19 mouse cellular contexts compared by ENCODE assay signal in the genomic region with DNA sequence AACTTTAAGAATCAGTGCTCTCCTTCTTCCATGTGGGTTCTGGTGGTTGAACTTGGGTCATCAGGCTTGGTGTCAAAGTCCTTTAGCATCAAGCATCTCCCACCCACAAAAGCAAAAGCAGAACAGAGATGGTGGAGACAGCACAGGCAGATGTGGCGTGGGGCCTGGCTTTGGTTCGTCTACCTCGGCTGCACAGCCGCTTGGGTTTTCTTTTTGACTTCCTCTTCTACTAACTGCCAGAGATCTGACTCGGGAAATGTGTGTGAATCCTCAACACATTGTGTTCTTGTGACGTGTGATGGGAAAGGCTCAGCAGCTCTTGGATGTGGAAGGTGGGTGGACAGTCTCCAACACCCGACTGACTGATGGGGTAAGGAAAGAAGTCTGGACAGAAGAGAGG.
DNase-seq lines count a peak whose midpoint lies in the region; ATAC-seq lines count a peak whose summit lies in the region.
"Had no signal": no experiment of that assay in that cellular context is flagged by ENCODE, and none has a peak within 500 bp of the region (broad histone marks: within the 10 kb centered on the region; RNA-seq: fewer than 3 reads in every experiment).

No protein-coding gene starts in this region.

- ATAC-seq in heart, embryonic 11.5 days (replicated peaks; ENCODE audit: insufficient number of reproducible peaks, low FRiP score, low TSS enrichment) = no peak
- ATAC-seq in granulocyte monocyte progenitor cell, adult 5-6 weeks (replicated peaks; ENCODE audit: poor library complexity, severe bottlenecking) = peak; percentile 73
- ATAC-seq: forebrain, embryonic 15.5 days had no signal

- 76% methylated on average over 7 of the region's 7 CpGs for WGBS in heart, embryonic 11.5 days (ENCODE audit: insufficient replicate concordance)

- H3K4me3 ChIP-seq in heart, embryonic 11.5 days (ENCODE audit: low read depth, low read length) = no peak overlapping the region
- H3K4me3 ChIP-seq: embryonic facial prominence, embryonic 10.5 days; erythroblast, embryonic 14.5 days; forebrain, embryonic 15.5 days; heart, embryonic 13.5 days; hindbrain, embryonic 15.5 days; left cerebral cortex, adult 2 months; limb, embryonic 13.5 days; midbrain, embryonic 10.5 days; neural tube, embryonic 13.5 days had no signal

- no peak overlapping the region for H3K27ac ChIP-seq in heart, embryonic 11.5 days (ENCODE audit: low read depth, low read length)
- H3K27ac ChIP-seq: embryonic facial prominence, embryonic 10.5 days; forebrain, embryonic 15.5 days; heart, embryonic 13.5 days; hindbrain, embryonic 15.5 days; left cerebral cortex, adult 2 months; limb, embryonic 13.5 days; midbrain, embryonic 10.5 days; neural tube, embryonic 13.5 days had no signal

- H3K4me1 ChIP-seq in heart, embryonic 11.5 days (ENCODE audit: control insufficient read depth, insufficient read depth, low read length) = no peaks in the 10 kb centered on the region
- H3K4me1 ChIP-seq: forebrain, embryonic 15.5 days; hindbrain, embryonic 15.5 days; midbrain, embryonic 10.5 days; neural tube, embryonic 13.5 days had no signal

- H3K4me2 ChIP-seq in heart, embryonic 11.5 days = no peak overlapping the region
- H3K4me2 ChIP-seq: forebrain, embryonic 15.5 days; heart, embryonic 13.5 days; hindbrain, embryonic 15.5 days; limb, embryonic 13.5 days; lung, embryonic 14.5 days; neural tube, embryonic 13.5 days had no signal

- H3K36me3 ChIP-seq in heart, embryonic 11.5 days (ENCODE audit: control insufficient read depth, insufficient read depth, low read length) = no peaks in the 10 kb centered on the region
- H3K36me3 ChIP-seq: embryonic facial prominence, embryonic 10.5 days; forebrain, embryonic 15.5 days; heart, embryonic 13.5 days; hindbrain, embryonic 15.5 days; limb, embryonic 13.5 days; midbrain, embryonic 10.5 days; neural tube, embryonic 13.5 days had no signal

- no peak overlapping the region for H3K9ac ChIP-seq in heart, embryonic 11.5 days (ENCODE audit: low read depth, low read length)
- H3K9ac ChIP-seq: forebrain, embryonic 15.5 days; heart, embryonic 13.5 days; hindbrain, embryonic 15.5 days; limb, embryonic 13.5 days; lung, embryonic 14.5 days; neural tube, embryonic 13.5 days had no signal

- no peaks in the 10 kb centered on the region for H3K9me3 ChIP-seq in heart, embryonic 11.5 days (replicated peaks; ENCODE audit: control insufficient read depth, low read length)
- H3K9me3 ChIP-seq: embryonic facial prominence, embryonic 10.5 days; forebrain, embryonic 15.5 days; heart, embryonic 13.5 days; hindbrain, embryonic 15.5 days; limb, embryonic 13.5 days; midbrain, embryonic 10.5 days; neural tube, embryonic 13.5 days had no signal

- DNase-seq in heart, adult 9 months (ENCODE audit: low spot score in 2 of 2) = peak; percentile 17 to 44
- DNase-seq in B cell, adult 2 months = peak; percentile 61
- DNase-seq in skeletal muscle tissue, adult 2 months (ENCODE audit: low read depth, low spot score) = peak; percentile 15
- no peak for DNase-seq in left cerebral cortex, adult 11 months (ENCODE audit: low spot score)
- DNase-seq in layer of hippocampus, postnatal 25 days (ENCODE audit: extremely low spot score in 1 of 2, low spot score in 1 of 2) = no peak
- no peak for DNase-seq in adrenal gland, adult 2 months
- DNase-seq: cerebellum, postnatal 14 days; lung, embryonic 14.5 days had no signal

- no peaks in the 10 kb centered on the region for H3K27me3 ChIP-seq in heart, embryonic 11.5 days (ENCODE audit: control insufficient read depth, insufficient read depth, low read length)
- H3K27me3 ChIP-seq: forebrain, embryonic 15.5 days; hindbrain, embryonic 15.5 days; neural tube, embryonic 13.5 days had no signal

Comparison
In these comparisons a context has a peak if more than half of its experiments do, and no peak if none do; other contexts are left out.
1. DNase-seq: peak in heart, adult 9 months (2 of 2), B cell, adult 2 months (2 of 2) and skeletal muscle tissue, adult 2 months (single experiment); none in left cerebral cortex, adult 11 months (single experiment), layer of hippocampus, postnatal 25 days (0 of 2) and adrenal gland, adult 2 months (single experiment).